Mouse (Mus musculus) T-cell, adult 2 months (primary cell): ENCODE results near the gene Tnik.
A peak's percentile ranks its signal among the peaks of the same experiment; 100 is the strongest.

Source experiments
- DNase-seq: peaks from one replicate; pipeline ENCODE4 v3.0.0; 2022; ENCODE audit warnings: low spot score

The Tnik gene

GRCm38 (mm10) chr3:28350147-28350801, 87.3 kb downstream of the Tnik start:
- DNase-seq: no peak

GRCm38 (mm10) chr3:28358391-28358790, 95.4 kb downstream of the Tnik start:
- DNase-seq: no peak

GRCm38 (mm10) chr3:28359138-28359537, 96.1 kb downstream of the Tnik start:
- DNase-seq: no peak

GRCm38 (mm10) chr3:28361056-28361455, 98.0 kb downstream of the Tnik start:
- no peak for DNase-seq

GRCm38 (mm10) chr3:28363441-28364125, 100.6 kb downstream of the Tnik start:
- no peak for DNase-seq

GRCm38 (mm10) chr3:28368746-28369145, 105.7 kb downstream of the Tnik start:
- DNase-seq: no peak

GRCm38 (mm10) chr3:28369266-28369665, 106.3 kb downstream of the Tnik start:
- DNase-seq: no peak

- DNase-seq: no peak
Measured at GRCm38 (mm10) chr3:28369698-28370097, 106.7 kb downstream of the Tnik start.

GRCm38 (mm10) chr3:28371583-28371982, 108.6 kb downstream of the Tnik start:
- no peak for DNase-seq

- DNase-seq: no peak
Measured at GRCm38 (mm10) chr3:28372459-28372858, 109.4 kb downstream of the Tnik start.

- DNase-seq: no peak
Measured at GRCm38 (mm10) chr3:28374738-28375510, 111.9 kb downstream of the Tnik start.

GRCm38 (mm10) chr3:28380224-28380623, 117.2 kb downstream of the Tnik start:
- DNase-seq: no peak

GRCm38 (mm10) chr3:28383526-28384126, 120.6 kb downstream of the Tnik start:
- DNase-seq: no peak

- DNase-seq: no peak
Measured at GRCm38 (mm10) chr3:28385199-28385975, 122.4 kb downstream of the Tnik start.

- DNase-seq: no peak
Measured at GRCm38 (mm10) chr3:28388540-28388939, 125.5 kb downstream of the Tnik start.

- no peak for DNase-seq
Measured at GRCm38 (mm10) chr3:28390183-28390582, 127.2 kb downstream of the Tnik start.

- DNase-seq: no peak
Measured at GRCm38 (mm10) chr3:28392542-28392941, 129.5 kb downstream of the Tnik start.

- DNase-seq: no peak
Measured at GRCm38 (mm10) chr3:28398781-28399180, 135.8 kb downstream of the Tnik start.

GRCm38 (mm10) chr3:28399593-28400216, 136.7 kb downstream of the Tnik start:
- no peak for DNase-seq

GRCm38 (mm10) chr3:28401335-28401734, 138.3 kb downstream of the Tnik start:
- no peak for DNase-seq

- DNase-seq: peak; percentile 84
Measured at GRCm38 (mm10) chr3:28402221-28402620, 139.2 kb downstream of the Tnik start.
